Mouse (Mus musculus) midbrain, postnatal 0 days (tissue): Measurements from ENCODE around the gene Ints13. TPM values are rescaled to one million over a fixed set of nuclear protein-coding genes. Genes with fewer than 3 reads are reported as not detected.
A peak's percentile ranks its signal among the peaks of the same experiment; 100 is the strongest.

Experiments
- ATAC-seq: fragments of 200-750 bp; cut with Nextera tagmentation; 2 replicates; pipeline ENCODE4 v1.8.0; 2017; ENCODE audit warnings: moderate number of reproducible peaks, mild to moderate bottlenecking, moderate TSS enrichment, moderate library complexity; ENCODE audit not compliant: low FRiP score
- DNase-seq: peaks from one replicate; pipeline ENCODE4 v3.0.0-alpha.2; 2015; ENCODE audit warnings: low spot score
- H3K27ac ChIP-seq: fragments of 300-500 bp; sonication (generic); 2 replicates; pipeline ENCODE4 v1.5.1; 2014; ENCODE audit warnings: low read depth, mild to moderate bottlenecking, low read length, mixed read lengths
- H3K27me3 ChIP-seq: fragments of 300-500 bp; sonication (generic); 2 replicates; pipeline ENCODE4 v1.6.1; 2014; ENCODE audit warnings: low read length, control low read depth, mixed read lengths; ENCODE audit not compliant: insufficient read depth
- H3K36me3 ChIP-seq: fragments of 300-500 bp; sonication (generic); 2 replicates; pipeline ENCODE4 v1.6.1; 2014; ENCODE audit warnings: low read length, control low read depth, mixed read lengths; ENCODE audit not compliant: insufficient read depth
- H3K4me1 ChIP-seq: fragments of 300-500 bp; sonication (generic); 2 replicates; pipeline ENCODE4 v1.6.1; 2014; ENCODE audit warnings: mild to moderate bottlenecking, control low read depth, antibody characterized with exemption, low read length, mixed read lengths; ENCODE audit not compliant: insufficient read depth
- H3K4me2 ChIP-seq: fragments of 300-500 bp; sonication (generic); 2 replicates; pipeline ENCODE4 v1.6.1; 2014; ENCODE audit warnings: low read depth, mild to moderate bottlenecking, low read length, mixed read lengths; ENCODE audit not compliant: poor library complexity, severe bottlenecking
- H3K4me3 ChIP-seq: fragments of 300-500 bp; sonication (generic); 2 replicates; pipeline ENCODE4 v1.5.1; 2014; ENCODE audit warnings: low read depth, mild to moderate bottlenecking, low read length, moderate library complexity
- H3K9ac ChIP-seq: fragments of 300-500 bp; sonication (generic); replicated peaks from 2 replicates; pipeline ENCODE4 v1.6.1; 2014; ENCODE audit warnings: mild to moderate bottlenecking, low read length, moderate library complexity, mixed read lengths; ENCODE audit not compliant: poor library complexity, severe bottlenecking
- H3K9me3 ChIP-seq: fragments of 300-500 bp; sonication (generic); 2 replicates; pipeline ENCODE4 v1.6.1; 2016; ENCODE audit warnings: low read length, control low read depth
- CTCF ChIP-seq: IDR thresholded peaks from 2 replicates; pipeline ENCODE4 v1.5.1; 2016; ENCODE audit warnings: antibody characterized with exemption, mild to moderate bottlenecking
- WGBS: fragments of 180-500 bp; shearing (Covaris S2); extraction: QIAGEN DNeasy Blood & Tissue Kit; methylation state at CpG from one replicate; pipeline ENCODE4 v1.1.7; 2014; 5-methylcytosine and 5-hydroxymethylcytosine counted together
- polyA plus RNA-seq: library from polyadenylated mRNA; unstranded; fragments of >200 nt; fragmentation: Nextera tagmentation; extraction: Ambion mirVana; gene quantifications from 2 replicates; pipeline ENCODE4 v1.2.1, GENCODE M21; 2015
- total RNA-seq: library from RNA; depleted of rRNA; stranded (reverse); fragments of >200 nt; gene quantifications from 2 replicates; pipeline ENCODE4 v1.2.3, GENCODE M21; 2014

Gene Ints13
- total and polyA plus RNA-seq, 2 experiments from 2014 or later: 18.4 to 20.8 TPM

DNA sequence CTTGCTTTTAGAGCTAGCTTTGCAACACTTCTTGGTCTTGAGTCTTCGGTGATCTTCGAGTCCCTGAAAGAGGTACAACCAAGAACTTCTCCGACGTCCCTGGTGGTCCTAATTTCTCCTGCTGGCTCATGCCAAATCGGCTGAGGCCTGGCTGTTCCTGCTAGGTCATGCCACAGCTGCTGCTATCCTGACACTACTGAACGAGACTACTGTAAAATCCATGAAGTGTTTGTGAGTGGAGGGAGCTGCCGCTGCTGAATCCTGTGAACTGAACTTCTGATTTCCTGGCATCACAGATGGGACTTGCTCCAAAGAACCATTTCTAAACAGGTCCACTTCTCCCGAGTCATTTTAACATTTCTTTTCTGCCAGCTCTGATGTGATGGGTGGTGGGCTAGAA is 64.3 kb downstream of the Ints13 start:
- Histone ChIP-seq H3K4me3 (no peak overlapping the region), H3K4me2 (no peak overlapping the region), H3K4me1 (no peaks in the 10 kb centered on the region), H3K9me3 (no peaks in the 10 kb centered on the region), H3K9ac (no peak overlapping the region), H3K27ac (no peak overlapping the region), H3K36me3 (no peaks in the 10 kb centered on the region), H3K27me3 (no peaks in the 10 kb centered on the region)
- 90% methylated on average over 8 of the region's 8 CpGs for WGBS
- DNase-seq: no peak
- ATAC-seq: no peak
- no peak for TF ChIP-seq CTCF

- TF ChIP-seq CTCF: no peak
- ATAC-seq (no peak), DNase-seq (no peak)
- Histone ChIP-seq H3K4me2 (no peak overlapping the region), H3K9ac (no peak overlapping the region), H3K4me3 (no peak overlapping the region), H3K36me3 (no peaks in the 10 kb centered on the region), H3K27me3 (no peaks in the 10 kb centered on the region), H3K27ac (no peak overlapping the region), H3K4me1 (no peaks in the 10 kb centered on the region), H3K9me3 (no peaks in the 10 kb centered on the region)
- 83% methylated on average over 8 of the region's 8 CpGs for WGBS
These were observed 66.1 kb downstream of the Ints13 start for GRCm38 (mm10) chr6:146511511-146511910.

- H3K4me1 ChIP-seq: no peaks in the 10 kb centered on the region
- no peak for ATAC-seq
- no peak overlapping the region for H3K4me3 ChIP-seq
- no peak for DNase-seq
- H3K27ac ChIP-seq: no peak overlapping the region
- H3K27me3 ChIP-seq: no peaks in the 10 kb centered on the region
- no peaks in the 10 kb centered on the region for H3K9me3 ChIP-seq
- no peak overlapping the region for H3K4me2 ChIP-seq
- WGBS: 83% methylated on average over 2 of the region's 2 CpGs
- no peaks in the 10 kb centered on the region for H3K36me3 ChIP-seq
- TF ChIP-seq CTCF: no peak
- H3K9ac ChIP-seq: no peak overlapping the region
These were observed 67.7 kb downstream of the Ints13 start for GRCm38 (mm10) chr6:146509891-146510290.

- H3K36me3 ChIP-seq: no peaks in the 10 kb centered on the region
- no peak overlapping the region for H3K27ac ChIP-seq
- no peak for ATAC-seq
- no peak for DNase-seq
- H3K9me3 ChIP-seq: no peaks in the 10 kb centered on the region
- peaks cover 13% of the 10 kb centered on the region; the same call in 1 of the 2 replicates for H3K27me3 ChIP-seq
- no peak overlapping the region for H3K4me3 ChIP-seq
- TF ChIP-seq CTCF: no peak
- H3K4me2 ChIP-seq: no peak overlapping the region
- no peak overlapping the region for H3K9ac ChIP-seq
- 85% methylated on average over 2 of the region's 2 CpGs for WGBS
- H3K4me1 ChIP-seq: peaks cover 6% of the 10 kb centered on the region; the same call in 1 of the 2 replicates
These were observed 73.2 kb downstream of the Ints13 start for GRCm38 (mm10) chr6:146504459-146504858.

DNA sequence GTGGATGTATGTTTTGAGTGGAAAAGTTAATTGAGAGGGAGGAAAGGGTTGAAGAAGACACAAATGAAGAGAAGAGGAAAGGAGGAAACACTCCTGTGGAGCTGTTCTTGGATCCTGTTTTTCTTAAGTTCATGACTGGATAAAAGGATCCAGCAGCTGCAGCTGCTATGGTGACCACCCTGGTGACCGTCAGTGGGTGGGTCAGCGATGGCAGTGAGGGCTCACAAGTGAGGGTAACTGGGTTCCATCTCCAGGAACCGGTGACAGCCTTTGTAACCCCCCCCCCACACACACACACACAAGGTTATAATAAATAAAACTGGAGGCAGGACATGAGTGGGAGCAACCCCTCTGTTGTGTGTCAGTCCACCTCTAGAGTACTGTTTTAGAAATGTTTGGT is 74.8 kb downstream of the Ints13 start:
- 46% methylated on average over 3 of the region's 3 CpGs for WGBS
- Histone ChIP-seq H3K4me1 (peaks cover 6% of the 10 kb centered on the region; the same call in 1 of the 2 replicates), H3K9ac (0 out of 2 replicates have a peak overlapping the region, but pooled peaks have one; percentile 44)

GRCm38 (mm10) chr6:146501866-146502804 is 75.5 kb downstream of the Ints13 start, which contains the start of gene Itpr2:
Gene Itpr2, minus strand, starts transcription at chr6:146502223.
- WGBS: under 1% methylated on average over 70 of the region's 70 CpGs

More for the DNA sequence above, 74.8 kb downstream of the Ints13 start:
- Histone ChIP-seq H3K4me3 (peak overlapping the region; percentile 56), H3K4me2 (peak overlapping the region; percentile 98), H3K9me3 (no peaks in the 10 kb centered on the region), H3K27ac (no peak overlapping the region), H3K27me3 (peaks cover 13% of the 10 kb centered on the region; the same call in 1 of the 2 replicates), H3K36me3 (no peaks in the 10 kb centered on the region)
- DNase-seq (no peak), ATAC-seq (no peak)
- TF ChIP-seq CTCF: no peak

More at GRCm38 (mm10) chr6:146501866-146502804, 75.5 kb downstream of the Ints13 start, which contains the start of gene Itpr2:
- Histone ChIP-seq H3K4me2 (peak within 1 kb of the TSS; percentile 98), H3K4me1 (peaks cover 6% of the 10 kb centered on the region; the same call in 1 of the 2 replicates), H3K27ac (peak within 1 kb of the TSS; percentile 57), H3K4me3 (peak within 1 kb of the TSS; percentile 56), H3K36me3 (no peaks in the 10 kb centered on the region), H3K9me3 (no peaks in the 10 kb centered on the region), H3K9ac (peak within 1 kb of the TSS; percentile 44), H3K27me3 (peaks cover 13% of the 10 kb centered on the region; the same call in 1 of the 2 replicates)
- ATAC-seq: peak; percentile 89
- peak; percentile 72 for DNase-seq
- TF ChIP-seq CTCF: peak; percentile 9; the same call in 1 of the 2 replicates
